Mouse (Mus musculus): ENCODE measurements at regions not wholly inside any gene's neighbourhood (a gene's known extent, or its start where the extent isn't known, plus 50 kb on each side); places are given as distances from the start of the nearest gene placed in this dataset.

- DNase-seq (ENCODE audit: low spot score): no peak
Observed at GRCm38 (mm10) chr15:87097206-87097605, 446.9 kb upstream of the Fam19a5 start.

GRCm38 (mm10) chr15:87101146-87101545 is 443.0 kb upstream of the Fam19a5 start:
- DNase-seq (ENCODE audit: low spot score): no peak

GRCm38 (mm10) chr15:87102211-87102610 is 441.9 kb upstream of the Fam19a5 start:
- DNase-seq (ENCODE audit: low spot score): no peak

GRCm38 (mm10) chr15:87105951-87106350 is 438.1 kb upstream of the Fam19a5 start:
- no peak for DNase-seq (ENCODE audit: low spot score)

- DNase-seq (ENCODE audit: low spot score): no peak
Observed at GRCm38 (mm10) chr15:87107701-87108100, 436.4 kb upstream of the Fam19a5 start.

- no peak for DNase-seq (ENCODE audit: low spot score)
Observed at GRCm38 (mm10) chr15:87108411-87108810, 435.7 kb upstream of the Fam19a5 start.

- DNase-seq (ENCODE audit: low spot score): no peak
Observed at GRCm38 (mm10) chr15:87122656-87123055, 421.4 kb upstream of the Fam19a5 start.

- DNase-seq (ENCODE audit: low spot score): peak; percentile 16
Observed at GRCm38 (mm10) chr15:87125427-87126148, 418.5 kb upstream of the Fam19a5 start.

- DNase-seq (ENCODE audit: low spot score): no peak
Observed at GRCm38 (mm10) chr15:87138870-87139269, 405.2 kb upstream of the Fam19a5 start.

GRCm38 (mm10) chr15:87169136-87169535 is 375.0 kb upstream of the Fam19a5 start:
- DNase-seq (ENCODE audit: low spot score): no peak

- no peak for DNase-seq (ENCODE audit: low spot score)
Observed at GRCm38 (mm10) chr15:87170890-87171289, 373.2 kb upstream of the Fam19a5 start.

GRCm38 (mm10) chr15:87173096-87173495 is 371.0 kb upstream of the Fam19a5 start:
- no peak for DNase-seq (ENCODE audit: low spot score)

- DNase-seq (ENCODE audit: low spot score): no peak
Observed at GRCm38 (mm10) chr15:87178646-87179045, 365.5 kb upstream of the Fam19a5 start.

GRCm38 (mm10) chr15:87180836-87181235 is 363.3 kb upstream of the Fam19a5 start:
- no peak for DNase-seq (ENCODE audit: low spot score)

- DNase-seq (ENCODE audit: low spot score): no peak
Observed at GRCm38 (mm10) chr15:87184248-87184647, 359.9 kb upstream of the Fam19a5 start.

- DNase-seq (ENCODE audit: low spot score): no peak
Observed at GRCm38 (mm10) chr15:87188816-87189455, 355.2 kb upstream of the Fam19a5 start.

GRCm38 (mm10) chr15:87191901-87192300 is 352.2 kb upstream of the Fam19a5 start:
- peak; percentile 22 for DNase-seq (ENCODE audit: low spot score)

- no peak for DNase-seq (ENCODE audit: low spot score)
Observed at GRCm38 (mm10) chr15:87196306-87196893, 347.7 kb upstream of the Fam19a5 start.

- no peak for DNase-seq (ENCODE audit: low spot score)
Observed at GRCm38 (mm10) chr15:87199641-87200040, 344.5 kb upstream of the Fam19a5 start.

- no peak for DNase-seq (ENCODE audit: low spot score)
Observed at GRCm38 (mm10) chr15:87200282-87201048, 343.6 kb upstream of the Fam19a5 start.

- DNase-seq (ENCODE audit: low spot score): no peak
Observed at GRCm38 (mm10) chr15:87201055-87201454, 343.0 kb upstream of the Fam19a5 start.

- DNase-seq (ENCODE audit: low spot score): no peak
Observed at GRCm38 (mm10) chr15:87229951-87230350, 314.1 kb upstream of the Fam19a5 start.

GRCm38 (mm10) chr15:87236096-87236495 is 308.0 kb upstream of the Fam19a5 start:
- no peak for DNase-seq (ENCODE audit: low spot score)
